Mouse (Mus musculus): Measurements from ENCODE around the gene Trmo. TPM values are rescaled to one million over a fixed set of nuclear protein-coding genes. Genes with fewer than 3 reads are reported as not detected.

Gene Trmo
- polyA plus RNA-seq, 1 experiment from 2014 or later, result 12.9 TPM

GRCm38 (mm10) chr4:46398839-46399238 is 9.6 kb upstream of the Trmo start:
- Histone ChIP-seq H3K27ac (replicated peaks) (no peak overlapping the region), H3K4me3 (no peak overlapping the region), H3K4me1 (no peaks in the 10 kb centered on the region), H3K9me3 (replicated peaks) (0 out of 2 replicates have a peak, but pooled peaks cover 6% of the 10 kb centered on the region), H3K27me3 (ENCODE audit: low read depth, poor library complexity, severe bottlenecking) (no peaks in the 10 kb centered on the region), H3K36me3 (no peaks in the 10 kb centered on the region)
- WGBS, result 84% methylated on average over 4 of the region's 4 CpGs
- DNase-seq (ENCODE audit: low spot score), result no peak

- Histone ChIP-seq H3K27ac (replicated peaks) (no peak overlapping the region), H3K9me3 (replicated peaks) (0 out of 2 replicates have a peak, but pooled peaks cover 6% of the 10 kb centered on the region), H3K27me3 (ENCODE audit: low read depth, poor library complexity, severe bottlenecking) (no peaks in the 10 kb centered on the region), H3K36me3 (no peaks in the 10 kb centered on the region), H3K4me1 (no peaks in the 10 kb centered on the region), H3K4me3 (no peak overlapping the region)
- DNase-seq (ENCODE audit: low spot score), result no peak
- WGBS, result 42% methylated on average over 5 of the region's 5 CpGs
These were observed 6.5 kb upstream of the Trmo start for GRCm38 (mm10) chr4:46395736-46396135.

- Histone ChIP-seq H3K36me3 (no peaks in the 10 kb centered on the region), H3K27me3 (ENCODE audit: low read depth, poor library complexity, severe bottlenecking) (no peaks in the 10 kb centered on the region), H3K4me3 (no peak overlapping the region), H3K9me3 (replicated peaks) (no peaks in the 10 kb centered on the region), H3K4me1 (peaks cover 9% of the 10 kb centered on the region), H3K27ac (replicated peaks) (no peak overlapping the region)
- no peak for DNase-seq (ENCODE audit: low spot score)
- WGBS, result 86% methylated on average over 2 of the region's 2 CpGs
These were observed 5.2 kb upstream of the Trmo start for GRCm38 (mm10) chr4:46394388-46394787.

- peak; percentile 82 for DNase-seq (ENCODE audit: low spot score)
- Histone ChIP-seq H3K27me3 (ENCODE audit: low read depth, poor library complexity, severe bottlenecking) (no peaks in the 10 kb centered on the region), H3K4me1 (peaks cover 12% of the 10 kb centered on the region), H3K4me3 (peak overlapping the region; percentile 73), H3K9me3 (replicated peaks) (no peaks in the 10 kb centered on the region), H3K36me3 (peaks cover 20% of the 10 kb centered on the region), H3K27ac (replicated peaks) (peak overlapping the region; percentile 99)
- WGBS, result 23% methylated on average over 9 of the region's 9 CpGs
These were observed 1.2 kb upstream of the Trmo start for GRCm38 (mm10) chr4:46390390-46390970.

- peak overlapping the region; percentile 73 for H3K4me3 ChIP-seq
These were observed 540 bp upstream of the Trmo start for GRCm38 (mm10) chr4:46389612-46390341.

GRCm38 (mm10) chr4:46388556-46388955 is 681 bp downstream of the Trmo start:
- no peak for DNase-seq (ENCODE audit: low spot score)
- Histone ChIP-seq H3K4me3 (peak overlapping the region; percentile 73), H3K27me3 (ENCODE audit: low read depth, poor library complexity, severe bottlenecking) (no peaks in the 10 kb centered on the region), H3K27ac (replicated peaks) (peak overlapping the region; percentile 99), H3K4me1 (peaks cover 12% of the 10 kb centered on the region), H3K36me3 (peaks cover 39% of the 10 kb centered on the region), H3K9me3 (replicated peaks) (no peaks in the 10 kb centered on the region)
- 51% methylated on average over 5 of the region's 5 CpGs for WGBS

More at GRCm38 (mm10) chr4:46389612-46390341, 540 bp upstream of the Trmo start:
- Histone ChIP-seq H3K9me3 (replicated peaks) (no peaks in the 10 kb centered on the region), H3K27me3 (ENCODE audit: low read depth, poor library complexity, severe bottlenecking) (no peaks in the 10 kb centered on the region), H3K27ac (replicated peaks) (peak overlapping the region; percentile 99), H3K4me1 (peaks cover 12% of the 10 kb centered on the region), H3K36me3 (peaks cover 27% of the 10 kb centered on the region)
- WGBS, result 2% methylated on average over 24 of the region's 24 CpGs
- peak; percentile 64 for DNase-seq (ENCODE audit: low spot score)

GRCm38 (mm10) chr4:46374869-46375368 is 14.3 kb downstream of the Trmo start:
- Histone ChIP-seq H3K27me3 (ENCODE audit: low read depth, poor library complexity, severe bottlenecking) (peaks cover 23% of the 10 kb centered on the region), H3K36me3 (peaks cover 44% of the 10 kb centered on the region), H3K4me1 (peaks cover 13% of the 10 kb centered on the region), H3K4me3 (peak overlapping the region; percentile 48), H3K27ac (replicated peaks) (peak overlapping the region; percentile 63; the same call in 1 of the 2 replicates), H3K9me3 (replicated peaks) (no peaks in the 10 kb centered on the region)
- DNase-seq (ENCODE audit: low spot score), result peak; percentile 79
- 21% methylated on average over 22 of the region's 22 CpGs for WGBS

GRCm38 (mm10) chr4:46374455-46374854 is 14.8 kb downstream of the Trmo start:
- Histone ChIP-seq H3K4me3 (peak overlapping the region; percentile 48), H3K27ac (replicated peaks) (peak overlapping the region; percentile 63; the same call in 1 of the 2 replicates), H3K4me1 (peaks cover 13% of the 10 kb centered on the region), H3K9me3 (replicated peaks) (no peaks in the 10 kb centered on the region), H3K27me3 (ENCODE audit: low read depth, poor library complexity, severe bottlenecking) (peaks cover 28% of the 10 kb centered on the region), H3K36me3 (peaks cover 39% of the 10 kb centered on the region)
- WGBS, result 56% methylated on average over 6 of the region's 6 CpGs
- no peak for DNase-seq (ENCODE audit: low spot score)

GRCm38 (mm10) chr4:46371030-46371429 is 18.2 kb downstream of the Trmo start:
- H3K36me3 ChIP-seq, result peaks cover 5% of the 10 kb centered on the region
- 3% methylated on average over 19 of the region's 19 CpGs for whole genome bisulfite sequencing
- no peaks in the 10 kb centered on the region for H3K9me3 ChIP-seq (replicated peaks)
- peak overlapping the region; percentile 38 for H3K27ac ChIP-seq (replicated peaks)
- peaks cover 57% of the 10 kb centered on the region for H3K27me3 ChIP-seq (ENCODE audit: low read depth, poor library complexity, severe bottlenecking)
- peak overlapping the region; percentile 38 for H3K4me3 ChIP-seq
- DNase-seq (ENCODE audit: low spot score), result peak; percentile 52
- peaks cover 21% of the 10 kb centered on the region for H3K4me1 ChIP-seq

- Histone ChIP-seq H3K4me3 (no peak overlapping the region), H3K9me3 (replicated peaks) (no peaks in the 10 kb centered on the region), H3K4me1 (peaks cover 21% of the 10 kb centered on the region), H3K27ac (replicated peaks) (no peak overlapping the region), H3K36me3 (no peaks in the 10 kb centered on the region), H3K27me3 (ENCODE audit: low read depth, poor library complexity, severe bottlenecking) (peaks cover 63% of the 10 kb centered on the region)
- WGBS, result 48% methylated on average over 6 of the region's 6 CpGs
- DNase-seq (ENCODE audit: low spot score), result no peak
These were observed 18.8 kb downstream of the Trmo start for GRCm38 (mm10) chr4:46370406-46370805.

- DNase-seq (ENCODE audit: low spot score), result no peak
- H3K36me3 ChIP-seq, result no peaks in the 10 kb centered on the region
- peaks cover 17% of the 10 kb centered on the region for H3K4me1 ChIP-seq
- H3K27me3 ChIP-seq (ENCODE audit: low read depth, poor library complexity, severe bottlenecking), result peaks cover 67% of the 10 kb centered on the region
- 60% methylated on average over 4 of the region's 4 CpGs for WGBS
- no peaks in the 10 kb centered on the region for H3K9me3 ChIP-seq (replicated peaks)
- no peak overlapping the region for H3K4me3 ChIP-seq
- H3K27ac ChIP-seq (replicated peaks), result no peak overlapping the region
These were observed 20.2 kb downstream of the Trmo start for GRCm38 (mm10) chr4:46369070-46369469.

- Histone ChIP-seq H3K27me3 (ENCODE audit: low read depth, poor library complexity, severe bottlenecking) (peaks cover 67% of the 10 kb centered on the region), H3K36me3 (no peaks in the 10 kb centered on the region), H3K4me3 (no peak overlapping the region; the same call in 1 of the 2 replicates), H3K9me3 (replicated peaks) (no peaks in the 10 kb centered on the region), H3K4me1 (peaks cover 17% of the 10 kb centered on the region), H3K27ac (replicated peaks) (no peak overlapping the region)
- DNase-seq (ENCODE audit: low spot score), result no peak
- 27% methylated on average over 12 of the region's 12 CpGs for WGBS
These were observed 21.7 kb downstream of the Trmo start for GRCm38 (mm10) chr4:46367487-46367959.

GRCm38 (mm10) chr4:46364360-46364759 is 24.9 kb downstream of the Trmo start:
- Histone ChIP-seq H3K36me3 (no peaks in the 10 kb centered on the region), H3K4me3 (no peak overlapping the region), H3K9me3 (replicated peaks) (no peaks in the 10 kb centered on the region), H3K4me1 (peaks cover 8% of the 10 kb centered on the region; the same call in 1 of the 2 replicates), H3K27me3 (ENCODE audit: low read depth, poor library complexity, severe bottlenecking) (peaks cover 38% of the 10 kb centered on the region), H3K27ac (replicated peaks) (no peak overlapping the region)
- 85% methylated on average over 2 of the region's 2 CpGs for WGBS
- no peak for DNase-seq (ENCODE audit: low spot score)
